Mouse (Mus musculus) left cerebral cortex, postnatal 25 days (tissue): ENCODE data around the gene Pld4. TPM values are rescaled to one million over a fixed set of nuclear protein-coding genes. Genes with fewer than 3 reads are reported as not detected.

Experiments used
- DNase-seq, 2 experiments: peaks; one replicate each; pipeline ENCODE4 v3.0.0; 2022; ENCODE audit warnings: low spot score in 2 of 2, mixed read lengths in 1 of 2
- intact Hi-C: fragments of 180-260 bp; cut with DNase I; formaldehyde crosslinking; loops from one replicate; pipeline ENCODE4 v1.15.1; 2025
- total RNA-seq, 2 experiments: library from RNA; stranded (reverse); gene quantifications; 2 replicates each; pipeline ENCODE4 v1.2.3; 2021

The Pld4 gene
- total RNA-seq, 2 experiments from 2014 or later: 9.3 to 10.7 TPM

- intact Hi-C loops: no loop called here
- no peak for DNase-seq
These were observed 36.4 kb downstream of the Pld4 start for GRCm38 (mm10) chr12:112796551-112797510.

GRCm38 (mm10) chr12:112797672-112798331, 37.3 kb downstream of the Pld4 start:
- peak; percentile 49 to 83 for DNase-seq
- intact Hi-C loops: no loop called here

- no peak for DNase-seq
- intact Hi-C loops: no loop called here
These were observed 37.9 kb downstream of the Pld4 start for GRCm38 (mm10) chr12:112798332-112798681.

DNA sequence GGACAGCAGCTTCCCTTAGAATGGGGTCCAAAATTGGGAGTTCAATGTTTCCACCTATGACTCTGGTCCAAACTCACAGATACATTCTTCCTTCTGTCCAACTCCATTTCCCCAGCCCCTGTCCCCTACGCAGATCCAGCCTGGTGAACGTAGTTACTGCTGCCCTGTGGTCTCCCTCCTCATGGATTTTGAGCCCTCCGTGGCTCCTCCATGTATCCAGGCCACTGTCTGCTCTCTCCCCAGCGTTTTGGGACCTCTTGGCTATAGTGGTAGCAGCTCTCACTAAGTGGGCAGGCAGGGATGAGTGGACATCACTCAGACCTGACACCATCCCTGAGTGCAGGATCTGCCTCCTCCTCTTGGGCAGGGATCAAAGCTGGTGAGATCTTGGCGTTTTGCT, 38.3 kb downstream of the Pld4 start:
- no peak for DNase-seq
- intact Hi-C loops: loop anchor here (1.0 kb wide), 1 partner anchor 51 kb away; no protein-coding TSS in a partner anchor

- no peak for DNase-seq
- intact Hi-C loops: loop anchor here (1.0 kb wide), 1 partner anchor 52 kb away; no protein-coding TSS in a partner anchor
These were observed 38.9 kb downstream of the Pld4 start for GRCm38 (mm10) chr12:112799237-112799970.

DNA sequence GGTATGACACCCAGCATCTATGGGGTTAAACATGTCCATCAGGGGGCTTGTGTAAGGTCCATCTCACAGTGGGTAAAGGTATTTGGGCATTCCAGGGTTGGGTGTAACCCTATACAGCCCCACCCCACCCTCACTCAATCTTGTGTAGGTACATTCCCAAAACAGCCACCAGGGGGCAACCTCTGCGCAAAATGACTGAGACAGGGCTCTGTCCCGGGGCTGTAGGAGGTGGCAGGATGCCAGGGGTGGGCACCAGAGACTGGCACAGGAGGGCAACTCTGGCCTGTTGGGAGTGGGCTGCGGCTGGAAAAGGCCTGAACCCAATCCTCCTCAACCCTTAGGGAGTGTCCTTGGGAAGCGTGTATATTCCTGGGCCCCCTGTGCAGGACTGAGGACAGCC, 40.0 kb downstream of the Pld4 start:
- intact Hi-C loops: loop anchor here (5.0 kb wide), 1 partner anchor 42 kb away; no protein-coding TSS in a partner anchor
- peak; percentile 49 to 57 for DNase-seq

- DNase-seq: no peak
These were observed 41.7 kb downstream of the Pld4 start, which contains the start of gene Ahnak2 for GRCm38 (mm10) chr12:112801864-112802846. Gene Ahnak2 (minus strand): TSS chr12:112802657.

GRCm38 (mm10) chr12:112802917-112803316, 42.5 kb downstream of the Pld4 start:
- no peak for DNase-seq
- intact Hi-C loops: loop anchor here (5.0 kb wide), 1 partner anchor 39 kb away; no protein-coding TSS in a partner anchor

More at GRCm38 (mm10) chr12:112801864-112802846, 41.7 kb downstream of the Pld4 start, which contains the start of gene Ahnak2:
- intact Hi-C loops: loop anchor here (5.0 kb wide), 1 partner anchor 40 kb away; no protein-coding TSS in a partner anchor

DNA sequence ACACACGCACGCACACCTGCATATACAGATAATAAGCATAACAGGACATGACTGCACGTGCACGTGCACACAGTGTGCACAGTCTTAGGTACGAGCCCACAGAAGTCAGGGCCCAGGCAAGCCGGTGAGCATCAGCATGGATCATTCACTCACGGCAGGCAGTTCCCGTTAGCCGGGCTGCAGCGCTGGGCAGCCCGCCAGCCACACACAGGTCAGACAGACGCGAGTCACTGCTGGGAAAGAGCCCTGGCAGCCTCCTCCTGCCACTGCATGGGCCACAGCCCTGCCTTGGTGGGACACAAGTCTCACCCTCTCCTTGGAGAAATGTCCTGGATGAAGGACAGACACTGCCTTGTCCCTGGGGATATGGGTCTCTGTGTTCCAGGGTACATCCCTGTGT, 43.6 kb downstream of the Pld4 start:
- intact Hi-C loops: loop anchor here (5.0 kb wide), 1 partner anchor 38 kb away; no protein-coding TSS in a partner anchor
- no peak for DNase-seq

DNA sequence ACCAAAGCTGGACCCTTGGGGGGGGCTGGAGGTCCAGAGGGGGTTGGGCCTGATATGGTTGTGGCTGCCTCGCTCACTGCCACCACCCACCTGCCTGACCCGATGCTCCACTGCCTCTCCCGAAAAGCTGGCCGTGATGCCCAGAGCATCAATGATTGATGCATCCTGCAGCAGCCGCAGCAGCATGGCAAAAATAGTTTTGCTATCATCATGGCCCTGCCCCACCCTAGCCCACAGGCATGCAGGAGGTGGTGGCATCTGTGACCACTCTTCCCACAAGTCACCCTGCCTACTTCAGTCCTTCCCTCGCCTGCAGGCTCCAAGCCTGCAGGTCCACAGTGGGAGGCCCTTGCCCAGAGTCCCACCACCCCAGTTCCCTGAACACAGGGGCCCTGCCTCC, 45.6 kb downstream of the Pld4 start:
- intact Hi-C loops: no loop called here
- no peak for DNase-seq

DNA sequence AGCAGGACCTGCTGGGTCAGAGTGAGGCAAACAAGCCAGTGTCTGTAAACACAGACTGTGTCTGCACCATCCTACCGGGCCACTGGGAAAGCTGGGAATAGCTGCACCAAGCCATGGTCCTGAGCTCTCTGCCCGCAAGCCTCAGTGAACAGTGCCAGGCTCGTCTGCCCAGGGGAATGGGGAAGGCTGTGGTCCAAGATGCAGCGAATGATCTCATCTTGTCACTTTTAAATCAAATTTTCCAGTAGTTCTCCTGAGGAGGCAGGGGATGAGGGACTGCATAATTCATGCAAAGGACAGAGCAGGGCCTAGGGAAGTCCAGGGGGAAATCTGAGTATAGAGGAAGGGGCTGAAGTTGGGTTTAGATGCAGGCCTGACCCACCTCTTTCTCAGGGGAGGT, 47.3 kb downstream of the Pld4 start:
- no peak for DNase-seq
- intact Hi-C loops: loop anchor here (1.0 kb wide), 1 partner anchor 22 kb away; the partner anchor contains the start of gene Cdca4

- intact Hi-C loops: loop anchor here (1.0 kb wide), 1 partner anchor 21 kb away; the partner anchor contains the start of gene Cdca4
These were observed 47.7 kb downstream of the Pld4 start for GRCm38 (mm10) chr12:112808212-112808586.

GRCm38 (mm10) chr12:112808587-112809364, 48.3 kb downstream of the Pld4 start, which contains the start of gene Clba1:
Gene Clba1 (plus strand): TSS chr12:112808937.
- intact Hi-C loops: loop anchor here (1.0 kb wide), 1 partner anchor 21 kb away; the partner anchor contains the start of gene Cdca4
- DNase-seq: peak; percentile 95 to 96

More at GRCm38 (mm10) chr12:112808212-112808586, 47.7 kb downstream of the Pld4 start:
- DNase-seq: no peak

- no peak for DNase-seq
- intact Hi-C loops: no loop called here
These were observed 49.2 kb downstream of the Pld4 start for GRCm38 (mm10) chr12:112809641-112810040.

GRCm38 (mm10) chr12:112810092-112810885, 49.8 kb downstream of the Pld4 start:
- intact Hi-C loops: no loop called here
- DNase-seq: no peak

- DNase-seq: no peak
- intact Hi-C loops: no loop called here
These were observed 52.9 kb downstream of the Pld4 start for GRCm38 (mm10) chr12:112813370-112813769.
